Mouse (Mus musculus): Measurements from ENCODE around the gene Lamc1.

GRCm38 (mm10) chr1:153266891-153267290, 65.7 kb downstream of the Lamc1 start:
- TF ChIP-seq POLR2A (IDR thresholded peaks at IDR 0.05; ENCODE audit: low read depth, low read length) (no peak), CTCF (IDR thresholded peaks at IDR 0.05; ENCODE audit: borderline replicate concordance, insufficient read depth, low read length) (no peak)

Data from embryonic fibroblast, embryonic 13.5 days (primary cell).